Mouse (Mus musculus) hindbrain, embryonic 11.5 days (tissue): ENCODE data around the gene Phactr2. TPM values are rescaled to one million over a fixed set of nuclear protein-coding genes. Genes with fewer than 3 reads are reported as not detected.

Source experiments
- ATAC-seq: fragments of 200-750 bp; cut with Nextera tagmentation; 2 replicates; pipeline ENCODE4 v1.8.0; 2017; ENCODE audit warnings: mild to moderate bottlenecking, moderate TSS enrichment, moderate library complexity; ENCODE audit not compliant: low FRiP score
- DNase-seq: peaks from one replicate; pipeline ENCODE4 v3.0.0-alpha.2; 2015; ENCODE audit warnings: low spot score
- H3K27ac ChIP-seq: fragments of 300-500 bp; sonication (generic); 2 replicates; pipeline ENCODE4 v1.5.1; 2014; ENCODE audit warnings: mild to moderate bottlenecking, low read depth, low read length
- H3K27me3 ChIP-seq: fragments of 300-500 bp; sonication (generic); 2 replicates; pipeline ENCODE4 v1.6.1; 2014; ENCODE audit warnings: mild to moderate bottlenecking, low read length, moderate library complexity, mixed read lengths; ENCODE audit not compliant: control insufficient read depth, insufficient read depth
- H3K36me3 ChIP-seq: fragments of 300-500 bp; sonication (generic); 2 replicates; pipeline ENCODE4 v1.6.1; 2014; ENCODE audit warnings: mild to moderate bottlenecking, low read length, moderate library complexity, mixed read lengths; ENCODE audit not compliant: control insufficient read depth, insufficient read depth
- H3K4me1 ChIP-seq: fragments of 300-500 bp; sonication (generic); replicated peaks from 2 replicates; pipeline ENCODE4 v1.6.1; 2014; ENCODE audit warnings: low read length, mixed read lengths; ENCODE audit not compliant: control insufficient read depth, insufficient read depth
- H3K4me2 ChIP-seq: fragments of 300-500 bp; sonication (generic); replicated peaks from 2 replicates; pipeline ENCODE4 v1.6.1; 2014; ENCODE audit warnings: mild to moderate bottlenecking, low read depth, low read length
- H3K4me3 ChIP-seq: fragments of 300-500 bp; sonication (generic); 2 replicates; pipeline ENCODE4 v1.5.1; 2014; ENCODE audit warnings: low read depth, low read length
- H3K9ac ChIP-seq: fragments of 300-500 bp; sonication (generic); 2 replicates; pipeline ENCODE4 v1.6.1; 2014; ENCODE audit warnings: low read depth, low read length
- H3K9me3 ChIP-seq: fragments of 300-500 bp; sonication (generic); 2 replicates; pipeline ENCODE4 v1.6.1; 2016; ENCODE audit warnings: low read length; ENCODE audit not compliant: control insufficient read depth
- WGBS: fragments of 180-500 bp; shearing (Covaris S2); extraction: QIAGEN DNeasy Blood & Tissue Kit; methylation state at CpG from one replicate; pipeline ENCODE4 v1.1.7; 2014; 5-methylcytosine and 5-hydroxymethylcytosine counted together
- polyA plus RNA-seq: library from polyadenylated mRNA; unstranded; fragments of >200 nt; fragmentation: Nextera tagmentation; extraction: Ambion mirVana; gene quantifications from 2 replicates; pipeline ENCODE4 v1.2.1, GENCODE M21; 2014

Phactr2 gene
- polyA plus RNA-seq, 1 experiment from 2014 or later: 17.5 TPM

DNA sequence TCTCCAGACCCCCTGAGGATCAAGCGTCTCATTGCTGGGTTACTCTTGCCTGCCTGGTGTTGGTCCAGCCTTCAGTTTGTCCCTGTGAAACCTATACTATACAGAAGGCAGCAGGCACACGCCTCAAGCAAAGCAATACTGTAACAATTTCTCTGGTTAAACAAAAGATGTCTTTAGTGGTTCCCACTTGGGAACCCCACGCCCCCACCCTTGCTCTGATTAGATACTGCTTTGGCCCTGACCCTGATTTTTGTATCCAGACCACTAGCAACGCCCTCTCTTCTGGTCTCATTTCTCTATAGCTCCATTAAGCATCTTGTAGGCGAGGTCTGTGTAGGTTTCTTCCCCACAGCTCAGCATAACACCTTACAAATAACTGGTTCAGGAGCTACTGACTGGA lies 159.2 kb downstream of the Phactr2 start:
- Histone ChIP-seq H3K9ac (no peak overlapping the region), H3K4me3 (no peak overlapping the region), H3K4me1 (no peaks in the 10 kb centered on the region; the same call in 1 of the 2 replicates), H3K9me3 (no peaks in the 10 kb centered on the region), H3K36me3 (no peaks in the 10 kb centered on the region), H3K27ac (no peak overlapping the region), H3K4me2 (no peak overlapping the region), H3K27me3 (no peaks in the 10 kb centered on the region)
- ATAC-seq: no peak
- 87% methylated on average over 5 of the region's 5 CpGs for WGBS
- DNase-seq: no peak

DNA sequence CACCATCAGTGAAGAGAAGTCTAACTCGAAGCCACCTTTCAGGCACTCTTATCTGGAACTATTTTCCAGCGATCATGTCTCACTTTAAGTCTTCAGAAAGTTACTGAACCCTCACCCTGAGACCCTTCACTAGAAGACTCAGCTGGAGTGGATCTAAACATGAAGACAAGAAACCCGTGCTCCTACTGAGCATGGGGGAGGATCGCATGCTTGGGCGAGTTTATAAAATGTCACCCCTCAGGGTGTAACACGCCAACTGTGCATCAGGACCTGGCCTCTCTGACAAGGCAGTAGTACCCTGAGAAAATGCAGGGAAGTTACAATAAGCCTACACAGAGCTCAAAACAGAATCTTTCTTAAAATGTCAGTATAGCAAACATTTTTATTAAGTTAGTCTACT lies 161.6 kb downstream of the Phactr2 start:
- Histone ChIP-seq H3K4me2 (no peak overlapping the region), H3K4me3 (no peak overlapping the region), H3K4me1 (no peaks in the 10 kb centered on the region; the same call in 1 of the 2 replicates), H3K27me3 (no peaks in the 10 kb centered on the region), H3K9ac (no peak overlapping the region), H3K36me3 (no peaks in the 10 kb centered on the region), H3K9me3 (no peaks in the 10 kb centered on the region), H3K27ac (no peak overlapping the region)
- ATAC-seq (no peak), DNase-seq (no peak)
- WGBS: 57% methylated on average over 6 of the region's 6 CpGs

DNA sequence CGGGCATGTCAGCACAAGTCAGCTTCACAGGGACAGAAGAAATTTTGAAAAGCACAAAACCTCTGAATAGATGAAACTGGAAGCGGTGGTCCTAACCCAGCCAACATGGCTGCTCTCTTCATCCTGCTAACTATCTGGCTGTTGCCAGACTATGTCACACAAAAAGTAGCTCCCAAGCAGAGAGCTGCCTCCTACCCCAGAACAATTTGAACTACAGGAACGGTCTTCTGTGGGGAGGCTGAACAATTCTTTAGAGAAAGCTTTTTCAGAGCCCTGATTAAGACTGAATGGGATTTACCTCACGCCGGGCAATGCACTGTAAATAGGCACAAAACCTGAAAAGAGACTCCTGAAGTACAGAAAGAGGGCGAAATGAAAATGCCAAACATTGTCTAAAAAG lies 162.6 kb downstream of the Phactr2 start:
- H3K4me1 ChIP-seq: no peaks in the 10 kb centered on the region; the same call in 1 of the 2 replicates
- ATAC-seq: no peak
- no peaks in the 10 kb centered on the region for H3K9me3 ChIP-seq
- H3K36me3 ChIP-seq: no peaks in the 10 kb centered on the region
- no peak overlapping the region for H3K9ac ChIP-seq
- WGBS: 65% methylated on average over 6 of the region's 6 CpGs
- no peak overlapping the region for H3K27ac ChIP-seq
- H3K4me2 ChIP-seq: no peak overlapping the region
- no peak overlapping the region for H3K4me3 ChIP-seq
- H3K27me3 ChIP-seq: no peaks in the 10 kb centered on the region
- DNase-seq: no peak

DNA sequence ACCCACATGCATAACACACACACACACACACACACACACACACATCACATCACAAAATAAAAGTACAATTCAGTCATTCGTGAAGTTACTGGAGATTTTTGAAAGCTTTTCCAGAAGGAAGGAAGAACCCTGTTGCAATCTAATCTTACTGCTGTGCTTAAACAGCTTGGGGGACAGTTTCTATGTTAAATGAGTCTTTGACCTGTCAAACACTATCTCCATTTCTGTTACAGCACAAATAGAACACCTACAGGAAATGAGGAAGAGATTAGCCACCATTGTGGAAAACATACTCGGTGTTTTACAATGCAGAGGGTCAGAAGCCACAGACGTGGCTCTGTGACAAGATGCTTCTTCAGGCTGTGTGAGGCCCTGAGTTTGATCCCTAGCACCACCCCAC lies 164.1 kb downstream of the Phactr2 start:
- 83% methylated on average over 3 of the region's 3 CpGs for WGBS

DNA sequence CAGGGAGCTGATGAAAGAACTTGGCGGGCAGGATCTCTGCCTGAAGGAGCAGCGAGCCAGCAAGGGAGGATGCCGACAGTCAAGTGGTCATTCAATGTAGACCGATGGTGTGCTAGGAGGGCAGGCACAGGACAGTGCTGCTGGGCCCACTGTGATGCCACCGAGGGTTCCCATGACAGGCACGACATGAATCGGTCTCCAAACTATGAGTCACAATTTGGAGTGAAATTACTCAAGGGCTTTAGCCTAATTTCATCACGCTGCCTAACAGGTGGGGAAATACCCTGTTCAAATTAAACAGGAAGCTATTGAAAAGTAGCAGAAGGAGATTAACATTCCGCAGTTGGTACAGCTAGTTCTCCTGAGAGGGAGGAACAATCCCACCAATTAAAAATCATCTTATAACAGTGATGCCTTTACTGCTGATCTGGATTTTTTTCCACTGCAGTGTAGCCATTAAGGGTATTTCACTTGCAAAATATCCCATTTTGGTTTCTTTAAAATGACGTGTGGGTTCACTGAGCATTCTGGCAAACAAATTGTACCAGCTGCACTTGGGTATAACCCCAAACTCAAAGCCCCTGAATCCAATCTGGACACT lies 169.5 kb downstream of the Phactr2 start:
- Histone ChIP-seq H3K36me3 (no peaks in the 10 kb centered on the region), H3K27ac (no peak overlapping the region), H3K4me3 (no peak overlapping the region), H3K9me3 (no peaks in the 10 kb centered on the region), H3K9ac (no peak overlapping the region), H3K4me1 (no peaks in the 10 kb centered on the region), H3K27me3 (no peaks in the 10 kb centered on the region), H3K4me2 (no peak overlapping the region)
- ATAC-seq (no peak), DNase-seq (no peak)
- WGBS: 87% methylated on average over 10 of the region's 10 CpGs

More for the DNA sequence above, 164.1 kb downstream of the Phactr2 start:
- ATAC-seq (no peak), DNase-seq (no peak)
- Histone ChIP-seq H3K27ac (no peak overlapping the region), H3K36me3 (no peaks in the 10 kb centered on the region), H3K4me2 (no peak overlapping the region), H3K9me3 (no peaks in the 10 kb centered on the region), H3K4me3 (no peak overlapping the region), H3K27me3 (no peaks in the 10 kb centered on the region), H3K9ac (no peak overlapping the region), H3K4me1 (no peaks in the 10 kb centered on the region; the same call in 1 of the 2 replicates)

DNA sequence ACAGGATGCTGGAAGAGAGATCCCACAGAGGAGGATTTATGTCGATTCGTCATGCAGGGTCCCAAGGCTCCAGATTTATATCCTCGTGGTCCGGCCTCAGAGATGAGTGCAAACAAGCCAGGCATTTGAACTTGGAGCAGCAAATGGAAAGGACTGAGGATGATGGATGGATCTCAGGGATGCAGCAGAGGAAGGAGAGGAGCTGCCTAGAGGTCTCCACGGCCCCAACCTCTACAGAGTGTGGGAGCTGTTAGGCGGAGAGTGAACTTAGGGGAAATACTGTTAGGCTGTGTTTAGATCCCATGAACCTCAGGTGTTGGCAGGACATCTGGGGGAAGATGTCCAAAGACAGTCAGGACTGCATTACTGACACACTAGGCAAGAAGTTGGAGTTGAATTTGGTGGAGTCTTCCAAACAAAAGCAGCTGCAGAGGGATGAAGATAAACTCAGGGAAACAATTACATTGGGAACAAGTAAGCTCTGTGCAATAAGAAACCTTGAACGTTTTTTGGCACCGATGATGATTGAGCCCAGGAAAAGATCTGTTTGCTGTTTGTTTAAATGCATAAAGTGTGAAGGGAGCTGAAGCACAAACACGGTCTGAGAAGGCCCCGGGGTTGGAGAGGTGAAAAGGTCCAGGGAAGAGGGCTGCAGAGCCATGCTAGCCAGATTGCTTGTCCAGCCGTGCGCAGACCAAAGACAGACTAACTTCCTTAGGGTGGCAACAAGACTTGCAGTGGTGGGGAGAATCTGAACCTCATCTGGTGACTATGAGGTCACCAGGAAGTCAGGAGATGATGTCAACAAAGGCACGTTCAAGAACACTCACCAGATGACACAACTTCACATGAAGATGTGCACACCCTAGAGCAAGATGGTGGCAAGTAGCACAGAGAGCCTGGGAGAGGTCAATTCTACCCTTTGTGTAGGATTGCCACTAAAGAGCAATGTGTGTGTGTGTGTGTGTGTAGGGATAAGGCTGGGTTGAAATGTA lies 170.6 kb downstream of the Phactr2 start:
- H3K9me3 ChIP-seq: no peaks in the 10 kb centered on the region
- H3K9ac ChIP-seq: no peak overlapping the region
- no peak for DNase-seq
- no peak overlapping the region for H3K27ac ChIP-seq
- H3K27me3 ChIP-seq: no peaks in the 10 kb centered on the region
- H3K4me1 ChIP-seq: no peaks in the 10 kb centered on the region
- no peak overlapping the region for H3K4me3 ChIP-seq
- no peaks in the 10 kb centered on the region for H3K36me3 ChIP-seq
- no peak overlapping the region for H3K4me2 ChIP-seq
- ATAC-seq: no peak
- WGBS: 82% methylated on average over 13 of the region's 13 CpGs

DNA sequence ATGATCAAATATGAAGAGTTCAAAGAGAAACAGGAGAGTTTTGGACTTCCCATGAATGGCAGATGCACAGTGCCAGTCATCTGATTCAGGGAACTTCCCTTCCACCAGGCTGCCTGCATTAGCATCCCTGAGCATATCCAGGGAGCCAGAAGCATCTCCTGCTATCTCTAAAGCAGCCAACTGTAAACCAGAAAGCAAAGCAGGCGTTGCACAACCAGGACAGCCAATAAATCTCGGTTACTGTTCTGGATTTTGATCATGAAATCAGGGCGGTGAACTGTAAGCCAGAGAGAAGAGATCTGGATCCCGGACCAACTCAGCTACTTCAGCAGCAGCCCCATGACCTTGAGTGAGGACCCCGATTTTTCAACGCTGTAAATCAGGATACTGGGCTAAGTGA lies 173.6 kb downstream of the Phactr2 start:
- no peak for ATAC-seq
- DNase-seq: no peak
- H3K4me1 ChIP-seq: no peaks in the 10 kb centered on the region
- H3K4me3 ChIP-seq: no peak overlapping the region
- H3K9ac ChIP-seq: no peak overlapping the region
- H3K27ac ChIP-seq: no peak overlapping the region
- H3K9me3 ChIP-seq: no peaks in the 10 kb centered on the region
- 95% methylated on average over 6 of the region's 6 CpGs for WGBS
- H3K36me3 ChIP-seq: no peaks in the 10 kb centered on the region
- H3K4me2 ChIP-seq: no peak overlapping the region
- no peaks in the 10 kb centered on the region for H3K27me3 ChIP-seq

DNA sequence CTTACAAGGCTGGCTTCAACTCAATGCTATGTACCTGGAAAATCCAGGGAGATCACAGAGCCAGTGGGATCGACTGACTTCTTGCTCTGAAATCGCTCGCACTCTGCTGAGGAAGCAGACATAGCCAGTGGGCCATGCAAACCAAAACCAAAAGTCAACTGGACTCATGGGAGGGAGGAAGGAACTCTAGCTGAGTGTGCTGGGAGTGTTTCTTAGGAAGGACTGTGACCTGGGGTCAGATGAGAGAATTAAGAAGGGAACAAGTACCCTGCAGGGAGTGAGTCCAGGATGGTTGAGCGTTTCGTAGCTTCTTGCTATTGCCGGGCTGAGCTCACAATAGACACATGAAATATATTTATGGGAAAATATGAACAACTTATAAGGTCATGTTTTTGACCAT lies 174.0 kb downstream of the Phactr2 start:
- WGBS: 62% methylated on average over 6 of the region's 6 CpGs
- Histone ChIP-seq H3K9ac (no peak overlapping the region), H3K9me3 (no peaks in the 10 kb centered on the region), H3K4me3 (no peak overlapping the region), H3K4me2 (no peak overlapping the region), H3K36me3 (no peaks in the 10 kb centered on the region), H3K27me3 (no peaks in the 10 kb centered on the region), H3K4me1 (no peaks in the 10 kb centered on the region), H3K27ac (no peak overlapping the region)
- no peak for DNase-seq
- no peak for ATAC-seq

DNA sequence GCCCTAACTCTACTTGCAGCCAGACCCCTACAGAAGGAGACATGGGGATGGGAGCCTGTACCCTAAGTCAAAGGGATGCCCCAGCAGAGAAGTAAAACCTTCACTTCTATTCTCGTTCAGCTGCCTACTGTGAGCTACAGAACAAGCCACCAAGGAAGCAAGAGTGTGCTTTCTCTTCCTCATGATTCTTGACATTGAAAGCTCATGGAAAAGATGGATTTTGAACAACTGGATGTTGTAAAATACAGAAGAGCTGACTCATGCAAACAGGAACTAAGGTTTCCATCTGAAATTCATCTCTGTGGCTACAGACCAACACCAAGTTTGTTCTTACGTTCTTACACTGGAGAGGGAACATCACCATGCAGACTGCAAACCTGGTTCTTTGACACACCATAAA lies 179.3 kb downstream of the Phactr2 start:
- H3K4me3 ChIP-seq: no peak overlapping the region
- no peak overlapping the region for H3K4me2 ChIP-seq
- no peaks in the 10 kb centered on the region for H3K27me3 ChIP-seq
- WGBS: 92% methylated on average over 2 of the region's 2 CpGs
- no peak overlapping the region for H3K27ac ChIP-seq
- no peaks in the 10 kb centered on the region for H3K9me3 ChIP-seq
- ATAC-seq: no peak
- H3K4me1 ChIP-seq: no peaks in the 10 kb centered on the region
- H3K36me3 ChIP-seq: no peaks in the 10 kb centered on the region
- no peak overlapping the region for H3K9ac ChIP-seq
- DNase-seq: no peak
